Mouse (Mus musculus): ENCODE measurements around the gene Casp9.

Gene Casp9

GRCm38 (mm10) chr4:141817706-141818105 lies 24.3 kb downstream of the Casp9 start:
- DNase-seq (ENCODE audit: low spot score in 2 of 2), result no peak

GRCm38 (mm10) chr4:141818861-141819260 lies 25.4 kb downstream of the Casp9 start:
- DNase-seq (ENCODE audit: low spot score in 2 of 2), result no peak

DNA sequence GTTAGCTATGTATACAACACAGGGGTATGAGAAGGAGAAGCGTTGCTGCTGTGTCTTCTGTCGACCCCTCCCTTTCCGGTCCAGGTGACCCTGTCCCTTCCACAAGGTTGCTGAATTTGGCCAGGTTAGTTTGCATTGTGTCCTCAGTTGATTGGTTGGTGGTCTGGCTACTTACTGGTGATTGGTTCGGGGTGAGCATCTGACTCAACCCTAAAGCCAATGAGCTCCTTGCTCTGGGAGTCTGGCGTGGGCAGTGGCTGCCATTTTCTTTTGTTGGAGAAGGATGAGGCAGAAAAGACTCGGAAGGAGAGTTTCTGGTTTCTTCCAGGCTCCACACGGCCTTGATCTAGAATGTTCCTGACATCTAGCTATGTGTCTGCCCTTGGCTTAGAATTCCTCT lies 25.9 kb downstream of the Casp9 start:
- no peak for DNase-seq (ENCODE audit: low spot score in 2 of 2)

DNA sequence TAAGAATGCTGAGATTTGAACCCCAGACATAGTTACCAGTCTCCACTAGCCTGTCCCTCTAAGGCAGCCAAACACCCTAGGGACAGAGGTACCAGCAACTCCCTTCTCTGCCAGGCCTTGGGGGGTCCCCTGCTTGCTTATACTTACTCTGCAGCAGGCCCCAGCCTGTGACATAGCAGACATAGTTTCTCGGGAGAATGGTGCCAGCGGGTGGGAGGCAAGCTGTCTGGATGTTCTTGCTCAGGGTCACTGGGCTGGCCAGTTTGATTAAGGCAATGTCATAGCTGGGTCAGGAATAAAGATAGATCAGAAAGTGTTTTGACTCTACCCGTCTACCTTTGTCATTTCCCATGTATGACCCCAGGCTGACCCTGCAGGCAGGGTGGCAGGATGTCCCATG lies 27.8 kb downstream of the Casp9 start:
- DNase-seq (ENCODE audit: low spot score in 2 of 2), result no peak

DNA sequence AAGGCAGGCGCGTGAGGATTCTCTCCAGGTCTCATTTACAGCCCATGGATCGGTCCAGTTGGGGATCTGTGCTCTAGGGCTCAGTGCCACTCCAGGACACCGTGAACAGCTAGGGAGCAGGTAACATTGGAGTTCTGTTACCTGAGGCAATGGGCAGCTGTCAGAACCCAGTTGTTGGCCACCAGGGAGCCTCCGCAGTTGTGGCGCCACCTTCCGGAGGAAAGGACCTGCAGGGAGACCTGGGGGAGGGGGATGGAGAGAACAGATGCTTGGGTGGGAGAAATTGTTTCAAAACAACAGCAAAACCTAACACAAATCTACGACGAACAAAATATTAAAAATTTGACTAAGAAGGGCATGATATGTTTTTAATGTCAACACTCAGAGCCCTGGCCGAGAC lies 28.7 kb downstream of the Casp9 start:
- DNase-seq (ENCODE audit: low spot score in 2 of 2), result no peak

DNA sequence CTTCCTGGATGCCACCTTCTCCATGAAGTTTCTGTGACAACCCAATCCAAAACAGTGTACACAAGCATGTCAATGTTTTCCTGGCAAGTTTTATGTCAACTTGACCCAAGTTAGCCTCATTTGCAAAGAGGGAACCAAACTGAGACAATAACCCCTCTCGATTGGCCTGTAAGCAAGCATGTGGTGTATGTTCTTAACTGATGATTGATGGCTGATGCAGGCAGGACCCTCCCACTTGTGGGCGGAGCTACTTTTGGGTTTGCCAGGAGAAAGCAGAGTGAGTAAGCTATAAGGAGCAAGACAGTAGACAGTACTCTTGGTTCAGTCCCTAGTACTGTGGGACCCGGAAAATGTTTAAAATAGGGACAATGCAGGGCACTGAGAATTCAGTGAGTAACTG lies 29.6 kb downstream of the Casp9 start:
- no peak for DNase-seq (ENCODE audit: low spot score in 2 of 2)

- DNase-seq (ENCODE audit: low spot score in 2 of 2), result no peak
These were observed 32.6 kb downstream of the Casp9 start, which contains the start of gene Cela2a for GRCm38 (mm10) chr4:141826060-141826459. TSS of gene Cela2a (minus strand) at chr4:141826160.

DNA sequence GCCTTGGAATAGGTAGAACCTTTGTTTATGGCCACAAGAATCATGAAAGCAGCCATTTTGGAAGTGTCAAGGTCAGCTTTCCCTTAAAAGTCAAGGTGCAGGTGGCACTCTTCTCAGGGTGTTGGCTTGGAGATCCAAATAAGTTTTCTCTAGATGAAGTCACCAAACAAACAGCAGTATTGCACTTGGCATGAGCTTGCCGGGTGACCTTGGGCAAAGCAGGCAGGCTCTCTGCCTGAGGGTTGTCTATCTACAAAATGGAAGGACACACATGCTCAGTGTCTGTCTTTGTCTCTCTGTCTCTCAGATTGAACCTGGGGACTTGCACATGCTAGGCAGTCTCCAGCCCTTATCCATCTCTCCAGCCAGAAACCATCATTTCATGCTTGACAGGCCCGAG lies 34.0 kb downstream of the Casp9 start:
- DNase-seq (ENCODE audit: low spot score in 2 of 2), result no peak

- DNase-seq (ENCODE audit: low spot score in 2 of 2), result no peak
These were observed 34.8 kb downstream of the Casp9 start for GRCm38 (mm10) chr4:141828177-141828576.

DNA sequence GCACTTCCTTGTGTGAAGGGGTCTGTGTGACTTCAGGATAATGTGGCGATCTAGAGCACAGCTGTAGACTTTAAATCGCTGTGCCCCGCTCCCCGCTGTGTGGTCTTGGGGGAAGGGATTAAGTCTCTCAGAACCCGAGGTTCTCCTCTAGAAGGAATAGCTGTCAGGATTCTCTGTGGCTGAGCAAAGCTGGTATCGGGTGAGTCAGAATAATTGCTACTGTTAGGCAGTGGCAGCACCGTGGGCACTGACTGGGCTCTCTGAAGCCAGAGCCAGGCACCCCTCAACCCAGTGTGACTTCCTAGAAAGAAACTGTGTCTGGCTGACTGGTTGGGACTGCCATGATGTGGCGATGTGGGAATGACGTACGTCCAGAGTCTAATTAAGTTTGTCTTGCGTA lies 37.0 kb downstream of the Casp9 start:
- DNase-seq (ENCODE audit: low spot score in 2 of 2), result no peak

DNA sequence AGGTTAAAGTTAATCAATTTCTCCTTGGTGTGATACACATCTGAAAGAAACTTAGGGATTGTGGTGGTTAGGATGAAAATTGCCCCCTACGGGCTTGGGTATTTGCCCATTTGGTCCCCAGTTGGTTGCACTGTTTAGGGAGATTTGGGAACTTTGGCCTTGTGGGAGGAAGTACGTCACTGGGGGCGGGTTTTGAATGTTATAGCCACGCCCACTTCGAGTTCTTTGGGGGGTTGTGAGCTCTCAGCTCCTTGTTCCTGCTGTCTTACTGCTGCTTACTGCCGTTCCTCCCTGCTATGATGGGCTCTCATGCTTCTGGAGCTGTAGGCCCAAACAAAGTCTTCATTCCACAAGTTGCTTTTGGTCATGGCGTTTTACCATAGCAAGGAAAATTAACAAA lies 37.9 kb downstream of the Casp9 start:
- no peak for DNase-seq (ENCODE audit: low spot score in 2 of 2)

DNA sequence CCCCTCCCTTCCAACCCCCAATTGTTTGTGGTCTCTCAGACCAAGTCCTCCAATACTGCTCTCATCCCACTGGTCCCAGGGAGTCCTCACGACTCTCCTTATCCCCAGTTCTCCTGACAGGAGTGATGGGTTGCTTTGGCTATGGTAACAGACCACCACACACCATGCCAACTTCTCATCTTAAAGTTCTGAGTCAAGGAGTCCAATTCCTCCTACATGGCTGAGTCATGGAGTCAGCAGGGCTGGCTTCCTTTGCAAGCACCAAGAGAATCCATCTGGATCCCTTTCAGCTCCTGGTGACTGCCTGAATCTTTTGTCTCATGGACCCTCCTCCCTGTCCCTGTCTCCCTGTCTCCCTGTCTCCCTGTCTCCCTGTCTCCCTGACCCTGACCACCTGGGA lies 40.5 kb downstream of the Casp9 start:
- DNase-seq (ENCODE audit: low spot score in 2 of 2), result no peak

GRCm38 (mm10) chr4:141834536-141835095 lies 41.2 kb downstream of the Casp9 start:
- no peak for DNase-seq (ENCODE audit: low spot score in 2 of 2)

DNA sequence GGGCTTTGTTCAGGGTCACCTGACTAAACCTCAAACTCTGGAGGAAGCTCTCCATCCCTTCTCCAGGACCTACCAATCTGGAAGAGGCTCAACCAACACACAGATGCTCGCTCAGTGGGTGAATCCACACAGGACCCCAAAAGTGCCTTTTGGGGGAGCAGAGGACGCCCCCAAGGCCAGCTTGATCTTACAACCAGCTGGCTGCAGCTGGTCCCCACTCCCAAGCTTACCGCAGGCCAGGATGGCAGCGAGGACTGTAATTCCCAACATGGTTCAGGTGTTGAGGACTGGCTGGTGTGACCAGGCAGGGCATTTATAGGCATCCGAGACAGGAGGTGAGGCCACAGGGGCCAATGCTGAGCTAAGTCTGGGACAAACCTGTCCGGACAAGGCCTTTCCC lies 52.6 kb downstream of the Casp9 start, which contains the start of gene Ctrc:
Ctrc (minus strand) TSS at position 361 of the 400 bp plus-strand sequence.
- no peak for DNase-seq (ENCODE audit: low spot score in 2 of 2)

GRCm38 (mm10) chr4:141853437-141853836 lies 60.0 kb downstream of the Casp9 start:
- peak; percentile 56 to 82 for DNase-seq (ENCODE audit: low spot score in 2 of 2)

DNA sequence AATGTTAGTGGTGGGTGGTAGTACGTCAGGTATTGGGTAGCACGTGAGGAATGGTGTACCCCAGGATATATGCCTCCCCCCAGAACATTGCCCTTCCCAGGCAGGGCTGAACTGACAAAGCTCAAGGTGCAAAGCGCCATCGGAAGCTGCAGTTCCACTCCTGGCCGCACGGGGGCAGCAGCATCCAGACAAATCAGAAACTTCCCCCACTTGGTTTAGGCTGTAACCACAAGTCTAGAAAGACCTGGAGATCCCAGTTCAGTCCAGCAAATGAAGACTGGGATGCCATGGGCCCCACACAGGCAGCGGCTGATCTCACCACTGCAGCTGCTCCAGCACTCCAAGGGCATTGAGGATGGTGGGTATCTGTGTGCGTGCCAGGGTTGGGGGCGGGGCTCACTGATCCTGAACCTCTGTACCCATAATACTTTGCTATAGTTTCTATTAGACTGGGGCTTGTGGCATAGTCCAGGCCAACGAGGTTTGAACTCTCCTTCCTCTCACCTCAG lies 64.1 kb downstream of the Casp9 start:
- peak; percentile 85 to 90 for DNase-seq (ENCODE audit: low spot score in 2 of 2)

- peak in 1 of 2 experiments; percentile 60 for DNase-seq (ENCODE audit: low spot score in 2 of 2)
These were observed 65.1 kb downstream of the Casp9 start for GRCm38 (mm10) chr4:141858501-141858900.

DNA sequence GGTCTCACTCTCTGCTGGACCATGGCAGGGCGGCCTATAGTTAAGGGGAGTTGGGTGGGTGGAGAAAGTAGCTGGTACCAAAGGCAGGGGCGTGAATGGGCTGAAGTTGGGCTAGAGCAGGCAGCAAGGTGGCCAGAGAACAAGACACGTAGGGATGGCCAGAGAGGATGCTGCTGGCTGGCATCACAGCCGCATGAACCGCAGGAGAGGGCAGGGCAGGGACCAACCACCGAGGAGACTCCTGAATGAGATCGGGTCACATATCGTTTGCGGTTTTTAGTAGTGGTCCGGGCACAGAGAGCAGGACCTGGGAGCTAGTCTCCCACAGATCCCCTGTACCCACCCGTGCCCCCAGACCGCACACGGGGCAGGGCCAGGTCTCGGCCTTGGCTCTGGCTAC lies 65.9 kb downstream of the Casp9 start:
- DNase-seq (ENCODE audit: low spot score in 2 of 2), result peak in 1 of 2 experiments; percentile 23

GRCm38 (mm10) chr4:141860246-141860841 lies 66.9 kb downstream of the Casp9 start:
- peak in 1 of 2 experiments; percentile 22 for DNase-seq (ENCODE audit: low spot score in 2 of 2)

GRCm38 (mm10) chr4:141861591-141862295 lies 68.3 kb downstream of the Casp9 start:
- no peak for DNase-seq (ENCODE audit: low spot score in 2 of 2)

- DNase-seq (ENCODE audit: low spot score in 2 of 2), result no peak
These were observed 69.5 kb downstream of the Casp9 start for GRCm38 (mm10) chr4:141862867-141863266.

DNA sequence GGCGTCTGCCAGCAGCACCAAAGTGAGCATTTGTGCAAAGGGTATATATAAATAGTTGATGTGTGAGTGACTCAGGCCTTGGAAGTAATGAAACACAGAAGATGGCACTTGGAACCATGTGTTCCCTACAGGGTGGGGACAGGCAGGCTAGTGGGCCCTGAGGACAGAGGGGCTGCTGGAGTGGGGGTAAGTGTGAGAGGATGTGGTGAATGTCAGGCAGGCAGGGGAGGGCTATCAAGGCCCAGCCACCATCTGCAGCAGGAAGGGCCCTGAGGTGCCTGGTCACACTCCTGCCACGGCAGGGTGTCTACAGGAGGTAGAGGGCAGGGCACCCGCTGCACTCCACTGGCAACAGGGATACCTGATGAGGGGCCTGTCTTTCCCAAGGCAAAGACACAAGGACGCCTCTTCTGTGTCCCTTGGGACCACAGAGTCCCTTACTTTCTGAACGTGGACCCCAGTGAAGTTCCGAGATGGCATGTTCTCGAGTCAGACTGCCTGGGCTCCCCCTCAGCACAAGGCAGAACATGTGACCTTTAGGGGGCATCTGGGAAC lies 70.4 kb downstream of the Casp9 start:
- no peak for DNase-seq (ENCODE audit: low spot score in 2 of 2)

DNA sequence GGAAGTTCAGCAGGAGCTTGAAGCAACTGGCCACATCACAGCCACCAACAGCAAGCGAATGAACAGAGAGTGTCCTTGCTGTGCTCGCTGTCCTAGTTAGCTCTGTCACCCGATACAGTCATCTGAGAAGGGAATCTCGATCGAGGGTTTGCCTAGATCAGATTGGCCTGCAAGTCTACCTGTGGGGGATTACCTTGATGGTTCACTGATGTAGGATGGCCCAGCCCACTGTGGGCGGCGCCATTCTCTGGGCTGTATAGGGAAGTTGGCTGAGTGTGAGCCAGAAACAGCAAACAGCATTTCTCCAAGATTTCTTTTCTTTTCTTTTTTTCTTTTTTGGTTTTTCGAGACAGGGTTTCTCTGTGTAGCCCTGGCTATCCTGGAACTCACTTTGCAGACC lies 71.1 kb downstream of the Casp9 start:
- DNase-seq (ENCODE audit: low spot score in 2 of 2), result no peak
